Mouse (Mus musculus) spleen, adult 2 months (tissue): ENCODE measurements around the gene Adamts18.

ENCODE experiments used
- CTCF ChIP-seq: fragments of 200-500 bp; IDR thresholded peaks from 2 replicates; pipeline ENCODE4 v1.5.1; 2011; ENCODE audit warnings: mild to moderate bottlenecking, inconsistent platforms; ENCODE audit not compliant: insufficient read depth, insufficient read length, insufficient replicate concordance; ENCODE audit errors: extremely low read depth
- POLR2A ChIP-seq: fragments of 200-500 bp; IDR thresholded peaks from 2 replicates; pipeline ENCODE4 v1.6.1; 2011; ENCODE audit warnings: low read depth, low read length, inconsistent platforms

DNA sequence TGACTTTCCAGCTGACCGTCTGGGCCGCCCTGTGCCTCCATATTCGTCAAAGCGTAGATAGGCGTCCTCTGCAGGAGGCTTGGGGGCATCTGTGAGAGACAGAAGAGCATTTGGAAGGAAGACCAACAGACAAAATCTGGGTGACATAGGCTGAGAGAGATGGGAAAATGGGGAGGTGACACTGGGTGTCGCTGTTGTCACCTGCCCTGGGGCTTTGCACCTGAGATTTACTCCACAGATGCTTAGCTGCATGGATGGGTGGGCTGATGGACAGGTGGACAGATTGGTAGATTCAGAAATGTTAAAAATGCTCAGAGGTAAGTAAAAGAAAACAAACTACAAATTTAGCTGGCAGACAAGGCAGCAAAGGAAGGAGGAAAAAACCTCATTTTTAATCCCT lies 73.2 kb downstream of the Adamts18 start:
- TF ChIP-seq CTCF (no peak), POLR2A (no peak)
